Mouse (Mus musculus) c-Kit-positive CD71-negative TER-119-negative erythroid progenitor cells, embryonic 14.5 days (primary cell): Measurements from ENCODE around the gene Gm9745.
"Not testable (repeated sequence)": the region's sequence is repeated elsewhere in the genome, so short reads cannot be mapped to it uniquely, and the experiment has no call there.

ENCODE experiments used
- DNase-seq: peaks from one replicate; pipeline ENCODE4 v3.0.0-alpha.2; 2013; ENCODE audit warnings: low read depth

Gene Gm9745

DNA sequence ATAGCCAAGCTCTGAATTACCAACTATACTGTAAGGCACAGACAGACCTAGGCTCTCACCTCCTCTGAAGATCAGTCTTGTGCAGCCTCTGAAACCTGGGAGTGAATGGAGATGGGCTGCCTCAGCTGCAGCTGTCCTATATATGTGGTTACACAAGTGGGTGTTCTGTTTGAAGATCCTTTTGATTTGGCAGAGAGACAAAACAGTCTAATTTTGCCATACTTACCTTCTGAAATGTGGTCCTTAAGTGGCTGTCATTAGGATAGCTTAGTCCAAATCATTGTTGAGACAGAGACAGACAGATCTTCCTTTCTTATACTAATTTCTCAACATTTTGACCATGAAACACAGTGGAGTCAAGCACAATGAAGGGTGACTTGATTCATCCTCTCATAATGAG is at the start of gene Gm9745:
Gene Gm9745 (minus strand): TSS at position 101 of the 400 bp plus-strand sequence.
- not testable (repeated sequence) for DNase-seq

DNA sequence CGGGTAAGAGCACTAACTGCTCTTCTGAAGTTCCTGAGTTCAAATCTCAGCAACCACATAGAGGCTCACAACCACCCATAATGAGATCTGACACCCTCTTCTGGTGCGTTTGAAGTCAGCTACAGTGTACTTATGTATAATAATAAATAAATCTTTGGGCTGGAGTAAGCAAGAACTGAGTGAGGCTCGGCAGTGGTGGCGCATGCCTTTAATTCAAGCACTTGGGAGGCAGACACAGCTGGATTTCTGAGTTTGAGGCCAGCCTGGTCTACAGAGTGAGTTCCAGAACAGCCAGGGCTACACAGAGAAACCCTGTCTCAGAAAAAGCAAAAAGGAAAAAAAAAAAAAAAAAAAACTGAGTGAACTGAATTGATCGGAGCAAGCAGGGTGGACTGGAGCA is 49.2 kb upstream of the Gm9745 start:
- not testable (repeated sequence) for DNase-seq

DNA sequence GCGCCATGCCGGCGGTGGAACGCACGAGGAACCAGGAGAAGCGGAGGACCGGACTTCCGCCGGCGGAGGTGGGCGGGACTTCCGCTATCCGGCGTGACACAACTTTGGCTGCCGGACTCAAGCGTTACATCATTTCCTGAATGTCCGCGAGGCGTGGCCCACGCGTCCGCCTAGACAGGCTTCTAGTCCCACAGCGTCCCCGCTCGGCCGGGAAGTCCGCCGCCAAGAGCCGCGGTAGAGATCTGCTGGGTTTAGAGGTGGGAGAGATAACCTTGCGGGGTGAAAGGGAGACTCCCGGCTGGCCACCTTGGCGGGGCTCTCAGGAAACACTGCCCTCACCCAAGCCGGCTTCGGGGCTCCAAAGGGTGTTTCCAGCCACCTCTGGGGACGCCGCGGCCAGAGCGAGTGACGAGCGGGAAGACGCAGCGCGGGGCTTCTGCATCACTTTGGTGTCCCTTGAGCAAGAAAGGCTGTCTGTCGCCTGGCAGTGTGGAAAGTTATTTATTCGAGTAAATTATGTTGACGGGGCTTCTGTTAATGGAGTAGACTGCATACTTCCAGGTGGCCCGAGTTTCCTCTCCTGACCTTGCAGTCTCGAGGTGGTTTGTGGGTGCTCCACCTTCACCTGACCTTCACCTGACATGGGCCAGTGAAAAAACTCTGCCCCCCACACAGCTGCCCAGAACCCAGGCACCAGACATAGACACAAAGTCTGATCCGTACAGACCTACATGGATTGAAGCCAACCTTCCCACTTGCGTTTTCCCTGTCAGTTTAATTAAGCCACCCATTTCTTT is 48.2 kb upstream of the Gm9745 start, which contains the start of gene Gtpbp4:
Gene Gtpbp4 (minus strand): TSS at position 94 of the 797 bp plus-strand sequence.
- DNase-seq: peak; percentile 97

DNA sequence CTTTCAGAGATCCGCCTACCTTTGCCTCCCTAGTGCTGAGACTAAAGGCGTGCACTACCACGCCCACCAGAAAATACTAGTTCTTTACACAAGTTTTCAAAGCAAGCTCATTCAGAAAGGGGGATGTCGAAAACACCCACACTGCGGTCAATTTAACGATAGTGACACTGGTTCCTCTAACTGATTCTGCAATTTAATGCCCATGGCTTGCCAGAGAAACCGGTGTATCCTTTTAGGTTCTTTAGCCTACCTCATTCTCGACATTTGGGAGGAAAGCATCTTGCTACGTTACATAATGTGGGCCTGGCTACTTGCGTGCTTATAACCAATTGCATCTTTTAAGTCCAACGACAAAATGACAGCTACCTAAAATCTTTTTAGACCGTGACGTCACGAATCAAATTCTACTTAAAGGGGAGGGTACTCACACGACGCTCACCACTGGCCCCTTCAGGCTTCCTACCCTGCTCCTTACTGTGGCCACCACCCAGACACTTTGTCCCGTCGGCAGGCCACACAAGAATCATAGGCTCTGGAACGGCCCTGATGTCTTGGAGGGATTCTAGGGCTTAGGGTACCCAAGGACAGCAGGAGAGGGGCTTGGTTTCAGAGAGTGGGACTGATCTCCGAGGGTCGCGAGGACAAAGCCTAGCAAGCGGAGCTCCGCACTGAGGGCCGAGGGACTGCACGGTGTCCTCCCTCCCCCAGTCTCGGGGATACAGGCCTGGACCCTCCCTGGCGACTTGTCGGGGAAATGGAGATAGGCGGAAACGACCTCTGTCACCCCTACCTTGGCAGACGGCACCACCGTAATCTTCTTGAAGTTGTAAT is 47.3 kb upstream of the Gm9745 start:
- DNase-seq: peak; percentile 46

- no peak for DNase-seq
These were observed 44.2 kb upstream of the Gm9745 start for GRCm38 (mm10) chr13:8992231-8992630.

DNA sequence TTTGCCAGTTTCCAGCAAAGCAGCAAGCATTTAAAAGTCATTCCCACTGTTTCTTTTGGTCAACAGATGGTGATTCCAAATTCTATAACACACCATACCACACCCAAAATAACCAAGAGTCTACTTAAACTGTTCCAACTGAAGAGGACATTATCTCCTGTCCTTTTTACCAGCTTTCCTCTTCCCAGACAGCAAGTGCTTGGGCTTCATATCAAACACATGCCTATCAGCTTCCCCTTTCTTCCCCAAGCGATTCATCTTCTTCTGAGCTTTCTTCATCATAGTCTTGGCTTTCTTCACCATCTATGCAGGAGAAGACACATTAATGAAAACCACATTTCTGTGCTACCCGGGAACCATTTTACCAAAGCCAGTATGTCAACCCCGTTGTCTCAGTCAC is 24.9 kb upstream of the Gm9745 start:
- DNase-seq: no peak

DNA sequence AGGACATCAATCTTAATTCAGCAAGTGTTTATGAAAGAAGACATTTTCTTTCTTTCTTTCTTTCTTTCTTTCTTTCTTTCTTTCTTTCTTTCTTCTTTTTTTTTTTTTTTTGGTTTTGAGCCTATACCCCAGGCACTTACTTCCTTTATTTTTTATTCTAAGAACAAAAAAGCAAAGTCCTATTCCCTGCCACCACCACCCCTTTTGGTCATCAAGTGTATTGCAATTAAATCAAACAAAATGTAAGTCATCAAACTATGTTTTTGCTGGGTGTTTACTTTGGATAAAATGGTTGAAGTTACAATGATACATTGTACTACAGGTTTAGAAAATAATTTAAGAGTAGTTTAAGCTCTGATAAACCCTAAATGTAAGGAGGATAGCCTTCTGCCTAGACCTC is 24.3 kb upstream of the Gm9745 start:
- no peak for DNase-seq

GRCm38 (mm10) chr13:8967742-8968141 is 19.7 kb upstream of the Gm9745 start:
- no peak for DNase-seq

GRCm38 (mm10) chr13:8965224-8965623 is 17.2 kb upstream of the Gm9745 start:
- DNase-seq: no peak

DNA sequence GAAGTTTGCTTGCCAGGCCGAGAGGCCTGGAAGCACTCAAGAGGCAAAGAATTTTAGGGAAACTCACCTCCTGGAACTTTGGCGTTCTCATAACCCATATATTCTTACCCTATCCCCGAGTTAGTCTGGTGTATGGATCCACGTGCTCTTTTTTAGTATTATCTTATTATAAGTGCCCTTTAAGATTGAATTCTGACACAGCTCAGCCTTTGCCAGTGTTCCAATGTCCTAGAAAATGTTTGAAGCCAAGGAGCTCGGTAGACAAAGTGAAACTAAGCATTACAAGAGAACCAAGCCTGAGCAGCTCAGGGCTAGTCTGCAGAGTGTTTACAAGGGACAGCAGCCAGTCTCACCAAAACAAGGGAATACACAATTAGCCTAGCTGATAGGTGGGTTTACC is 14.2 kb upstream of the Gm9745 start:
- DNase-seq: not testable (repeated sequence)

DNA sequence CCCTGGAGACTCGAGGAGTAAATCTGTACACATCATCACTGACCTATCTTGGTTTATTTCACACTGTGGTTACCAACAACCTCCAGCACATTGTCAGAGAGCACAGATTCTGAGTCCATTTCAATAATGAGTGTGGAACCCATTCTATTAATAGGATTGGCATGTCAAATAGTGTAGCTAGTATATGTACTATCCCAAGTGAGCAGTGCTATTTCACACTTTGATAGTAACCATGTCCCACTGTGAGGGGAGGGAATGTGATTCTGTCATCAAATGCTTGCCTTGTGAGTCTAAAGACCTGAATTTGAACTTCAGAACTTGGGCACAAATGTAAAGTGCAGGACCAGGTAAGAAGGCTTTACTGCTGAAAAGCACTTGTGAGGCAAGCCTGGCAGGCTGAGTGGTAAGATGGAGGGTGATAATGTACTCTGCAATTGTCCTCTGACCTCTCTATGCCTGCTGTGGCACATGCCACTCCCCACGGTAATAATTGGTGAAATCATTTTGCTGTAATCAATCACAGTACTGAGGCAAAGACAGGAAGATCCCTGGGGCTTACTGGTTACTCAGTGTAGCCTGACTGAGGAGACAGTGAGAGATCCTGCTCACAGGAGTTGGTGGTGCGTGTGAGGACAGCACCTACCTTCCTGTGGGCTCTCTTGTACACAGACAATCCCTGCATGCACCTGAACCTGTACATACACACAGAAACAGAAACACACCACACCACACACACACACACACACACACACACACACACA is 13.3 kb upstream of the Gm9745 start:
- DNase-seq: not testable (repeated sequence)

- not testable (repeated sequence) for DNase-seq
These were observed 11.5 kb upstream of the Gm9745 start for GRCm38 (mm10) chr13:8959554-8959953.

GRCm38 (mm10) chr13:8959058-8959457 is 11.0 kb upstream of the Gm9745 start:
- not testable (repeated sequence) for DNase-seq

GRCm38 (mm10) chr13:8956873-8957272 is 8.8 kb upstream of the Gm9745 start:
- not testable (repeated sequence) for DNase-seq

DNA sequence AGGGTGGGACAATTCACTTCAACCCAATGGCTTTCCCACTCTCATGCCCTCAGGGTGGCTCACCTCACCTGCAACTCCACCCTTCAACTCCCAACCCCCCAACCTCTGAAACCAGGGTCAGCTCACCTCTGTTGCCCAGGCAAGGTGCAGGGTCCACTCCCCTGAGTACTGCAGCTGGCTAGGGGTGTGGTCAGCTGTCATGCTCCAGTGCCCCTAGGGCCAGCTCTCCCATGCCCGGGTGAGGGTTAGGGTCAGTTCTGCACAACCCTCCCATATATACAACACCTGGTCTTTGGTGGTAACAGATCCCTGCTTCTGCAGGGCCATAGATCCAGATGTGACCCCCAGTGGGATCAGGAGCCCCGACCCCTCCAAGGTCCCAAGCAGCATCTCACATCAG is 7.1 kb upstream of the Gm9745 start:
- not testable (repeated sequence) for DNase-seq

DNA sequence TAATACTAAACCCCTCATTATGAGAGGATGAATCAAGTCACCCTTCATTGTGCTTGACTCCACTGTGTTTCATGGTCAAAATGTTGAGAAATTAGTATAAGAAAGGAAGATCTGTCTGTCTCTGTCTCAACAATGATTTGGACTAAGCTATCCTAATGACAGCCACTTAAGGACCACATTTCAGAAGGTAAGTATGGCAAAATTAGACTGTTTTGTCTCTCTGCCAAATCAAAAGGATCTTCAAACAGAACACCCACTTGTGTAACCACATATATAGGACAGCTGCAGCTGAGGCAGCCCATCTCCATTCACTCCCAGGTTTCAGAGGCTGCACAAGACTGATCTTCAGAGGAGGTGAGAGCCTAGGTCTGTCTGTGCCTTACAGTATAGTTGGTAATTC is 4.5 kb upstream of the Gm9745 start, which contains the start of gene Idi2:
Gene Idi2 (plus strand): TSS at position 301 of the 400 bp plus-strand sequence.
- DNase-seq: not testable (repeated sequence)

DNA sequence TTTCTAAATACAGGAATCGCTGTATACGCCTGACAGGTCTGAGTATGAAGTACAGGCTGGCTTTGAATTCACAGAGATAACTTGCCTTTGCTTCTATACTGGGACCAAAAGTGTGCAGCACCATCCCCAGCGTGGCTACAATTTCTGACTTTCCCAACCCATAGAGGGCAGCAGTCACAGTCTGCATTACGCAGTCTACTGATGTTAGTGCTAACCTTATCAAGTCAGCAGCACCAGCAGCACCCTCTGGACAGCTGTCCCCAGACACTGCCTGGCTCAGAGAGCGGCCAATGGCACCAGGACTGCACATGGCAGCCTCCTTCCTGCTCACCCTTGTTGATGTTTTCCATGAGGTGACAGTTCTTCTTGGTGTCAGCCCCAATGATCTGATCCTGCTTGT is 4.2 kb downstream of the Gm9745 start:
- DNase-seq: not testable (repeated sequence)

- DNase-seq: not testable (repeated sequence)
These were observed 6.3 kb downstream of the Gm9745 start for GRCm38 (mm10) chr13:8941701-8942100.

- DNase-seq: not testable (repeated sequence)
These were observed 6.9 kb downstream of the Gm9745 start for GRCm38 (mm10) chr13:8941110-8941509.

- DNase-seq: not testable (repeated sequence)
These were observed 10.4 kb downstream of the Gm9745 start for GRCm38 (mm10) chr13:8937611-8938140.

GRCm38 (mm10) chr13:8933499-8933898 is 14.5 kb downstream of the Gm9745 start:
- no peak for DNase-seq

- DNase-seq: not testable (repeated sequence)
These were observed 34.1 kb downstream of the Gm9745 start for GRCm38 (mm10) chr13:8913890-8914289.
